Mouse (Mus musculus): Measurements from ENCODE around the gene Tex44.
"Not testable (repeated sequence)": the region's sequence is repeated elsewhere in the genome, so short reads cannot be mapped to it uniquely, and the experiment has no call there.

The Tex44 gene

GRCm38 (mm10) chr1:86443386-86444172, 17.4 kb downstream of the Tex44 start:
- DNase-seq (ENCODE audit: extremely low spot score, low spot score), result peak; percentile 48

- no peak for DNase-seq (ENCODE audit: extremely low spot score, low spot score)
Observed at GRCm38 (mm10) chr1:86447596-86448171, 21.6 kb downstream of the Tex44 start.

GRCm38 (mm10) chr1:86448272-86448671, 22.1 kb downstream of the Tex44 start:
- DNase-seq (ENCODE audit: extremely low spot score, low spot score), result no peak

- no peak for DNase-seq (ENCODE audit: extremely low spot score, low spot score)
Observed at GRCm38 (mm10) chr1:86449966-86450365, 23.8 kb downstream of the Tex44 start.

- DNase-seq (ENCODE audit: extremely low spot score, low spot score), result no peak
Observed at GRCm38 (mm10) chr1:86452713-86453112, 26.6 kb downstream of the Tex44 start.

GRCm38 (mm10) chr1:86456892-86457581, 30.9 kb downstream of the Tex44 start:
- no peak for DNase-seq (ENCODE audit: extremely low spot score, low spot score)

GRCm38 (mm10) chr1:86459371-86459770, 33.2 kb downstream of the Tex44 start:
- DNase-seq (ENCODE audit: extremely low spot score, low spot score), result no peak

- peak; percentile 30 for DNase-seq (ENCODE audit: extremely low spot score, low spot score)
Observed at GRCm38 (mm10) chr1:86464223-86464874, 38.2 kb downstream of the Tex44 start.

GRCm38 (mm10) chr1:86464875-86465224, 38.7 kb downstream of the Tex44 start:
- peak; percentile 49 for DNase-seq (ENCODE audit: extremely low spot score, low spot score)

GRCm38 (mm10) chr1:86467416-86467815, 41.3 kb downstream of the Tex44 start:
- no peak for DNase-seq (ENCODE audit: extremely low spot score, low spot score)

GRCm38 (mm10) chr1:86469876-86470275, 43.7 kb downstream of the Tex44 start:
- DNase-seq (ENCODE audit: extremely low spot score, low spot score), result no peak

GRCm38 (mm10) chr1:86470519-86471181, 44.5 kb downstream of the Tex44 start:
- DNase-seq (ENCODE audit: extremely low spot score, low spot score), result no peak

- DNase-seq (ENCODE audit: extremely low spot score, low spot score), result not testable (repeated sequence)
Observed at GRCm38 (mm10) chr1:86471504-86471961, 45.4 kb downstream of the Tex44 start.

GRCm38 (mm10) chr1:86472197-86472952, 46.2 kb downstream of the Tex44 start:
- peak; percentile 69 for DNase-seq (ENCODE audit: extremely low spot score, low spot score)

- DNase-seq (ENCODE audit: extremely low spot score, low spot score), result no peak
Observed at GRCm38 (mm10) chr1:86473109-86473760, 47.1 kb downstream of the Tex44 start.
